Mouse (Mus musculus) hindbrain, embryonic 11.5 days (tissue): ENCODE data around the gene Ccl4. TPM values are rescaled to one million over a fixed set of nuclear protein-coding genes. Genes with fewer than 3 reads are reported as not detected.

Experiments
- ATAC-seq: fragments of 200-750 bp; cut with Nextera tagmentation; 2 replicates; pipeline ENCODE4 v1.8.0; 2017; ENCODE audit warnings: mild to moderate bottlenecking, moderate TSS enrichment, moderate library complexity; ENCODE audit not compliant: low FRiP score
- DNase-seq: peaks from one replicate; pipeline ENCODE4 v3.0.0-alpha.2; 2015; ENCODE audit warnings: low spot score
- H3K27ac ChIP-seq: fragments of 300-500 bp; sonication (generic); 2 replicates; pipeline ENCODE4 v1.5.1; 2014; ENCODE audit warnings: mild to moderate bottlenecking, low read depth, low read length
- H3K27me3 ChIP-seq: fragments of 300-500 bp; sonication (generic); 2 replicates; pipeline ENCODE4 v1.6.1; 2014; ENCODE audit warnings: mild to moderate bottlenecking, low read length, moderate library complexity, mixed read lengths; ENCODE audit not compliant: control insufficient read depth, insufficient read depth
- H3K36me3 ChIP-seq: fragments of 300-500 bp; sonication (generic); 2 replicates; pipeline ENCODE4 v1.6.1; 2014; ENCODE audit warnings: mild to moderate bottlenecking, low read length, moderate library complexity, mixed read lengths; ENCODE audit not compliant: control insufficient read depth, insufficient read depth
- H3K4me1 ChIP-seq: fragments of 300-500 bp; sonication (generic); replicated peaks from 2 replicates; pipeline ENCODE4 v1.6.1; 2014; ENCODE audit warnings: low read length, mixed read lengths; ENCODE audit not compliant: control insufficient read depth, insufficient read depth
- H3K4me2 ChIP-seq: fragments of 300-500 bp; sonication (generic); replicated peaks from 2 replicates; pipeline ENCODE4 v1.6.1; 2014; ENCODE audit warnings: mild to moderate bottlenecking, low read depth, low read length
- H3K4me3 ChIP-seq: fragments of 300-500 bp; sonication (generic); 2 replicates; pipeline ENCODE4 v1.5.1; 2014; ENCODE audit warnings: low read depth, low read length
- H3K9ac ChIP-seq: fragments of 300-500 bp; sonication (generic); 2 replicates; pipeline ENCODE4 v1.6.1; 2014; ENCODE audit warnings: low read depth, low read length
- H3K9me3 ChIP-seq: fragments of 300-500 bp; sonication (generic); 2 replicates; pipeline ENCODE4 v1.6.1; 2016; ENCODE audit warnings: low read length; ENCODE audit not compliant: control insufficient read depth
- WGBS: fragments of 180-500 bp; shearing (Covaris S2); extraction: QIAGEN DNeasy Blood & Tissue Kit; methylation state at CpG from one replicate; pipeline ENCODE4 v1.1.7; 2014; 5-methylcytosine and 5-hydroxymethylcytosine counted together
- polyA plus RNA-seq: library from polyadenylated mRNA; unstranded; fragments of >200 nt; fragmentation: Nextera tagmentation; extraction: Ambion mirVana; gene quantifications from 2 replicates; pipeline ENCODE4 v1.2.1, GENCODE M21; 2014

Gene Ccl4
- polyA plus RNA-seq, 1 experiment from 2014 or later: 0.28 TPM

- Histone ChIP-seq H3K9me3 (no peaks in the 10 kb centered on the region), H3K9ac (no peak within 1 kb of the TSS), H3K4me3 (no peak within 1 kb of the TSS), H3K27me3 (no peaks in the 10 kb centered on the region), H3K27ac (no peak within 1 kb of the TSS), H3K4me2 (no peak within 1 kb of the TSS), H3K4me1 (no peaks in the 10 kb centered on the region), H3K36me3 (no peaks in the 10 kb centered on the region)
- ATAC-seq (no peak), DNase-seq (no peak)
- whole genome bisulfite sequencing: 88% methylated on average over 8 of the region's 8 CpGs
These were observed 13.0 kb upstream of the Ccl4 start, which contains the start of gene Ccl3 for GRCm38 (mm10) chr11:83649305-83649841. Ccl3 (minus strand) TSS chr11:83649355.

- Histone ChIP-seq H3K36me3 (no peaks in the 10 kb centered on the region), H3K4me3 (no peak overlapping the region), H3K4me1 (no peaks in the 10 kb centered on the region), H3K9ac (no peak overlapping the region), H3K27me3 (no peaks in the 10 kb centered on the region), H3K27ac (no peak overlapping the region), H3K9me3 (no peaks in the 10 kb centered on the region), H3K4me2 (no peak overlapping the region)
- DNase-seq: no peak
- no peak for ATAC-seq
- 93% methylated on average over 8 of the region's 8 CpGs for WGBS
These were observed 7.8 kb upstream of the Ccl4 start for GRCm38 (mm10) chr11:83654606-83655005.

- no peak overlapping the region for H3K27ac ChIP-seq
- no peaks in the 10 kb centered on the region for H3K36me3 ChIP-seq
- no peak overlapping the region for H3K4me2 ChIP-seq
- no peak overlapping the region for H3K4me3 ChIP-seq
- H3K4me1 ChIP-seq: no peaks in the 10 kb centered on the region
- no peak overlapping the region for H3K9ac ChIP-seq
- no peaks in the 10 kb centered on the region for H3K9me3 ChIP-seq
- DNase-seq: no peak
- WGBS: 89% methylated on average over 3 of the region's 3 CpGs
- no peaks in the 10 kb centered on the region for H3K27me3 ChIP-seq
- ATAC-seq: no peak
These were observed 4.9 kb upstream of the Ccl4 start for GRCm38 (mm10) chr11:83657508-83657907.

- H3K9me3 ChIP-seq: no peaks in the 10 kb centered on the region
- H3K4me3 ChIP-seq: no peak overlapping the region
- no peak overlapping the region for H3K9ac ChIP-seq
- 81% methylated on average over 6 of the region's 6 CpGs for WGBS
- H3K4me1 ChIP-seq: no peaks in the 10 kb centered on the region
- no peak for ATAC-seq
- H3K27ac ChIP-seq: no peak overlapping the region
- DNase-seq: no peak
- H3K27me3 ChIP-seq: no peaks in the 10 kb centered on the region
- no peaks in the 10 kb centered on the region for H3K36me3 ChIP-seq
- H3K4me2 ChIP-seq: no peak overlapping the region
These were observed 3.6 kb upstream of the Ccl4 start for GRCm38 (mm10) chr11:83658797-83659196.

GRCm38 (mm10) chr11:83663532-83663931 is 1.1 kb downstream of the Ccl4 start:
- ATAC-seq (no peak), DNase-seq (no peak)

GRCm38 (mm10) chr11:83671743-83672142 is 9.4 kb downstream of the Ccl4 start:
- ATAC-seq (no peak), DNase-seq (no peak)
- H3K36me3 ChIP-seq: no peaks in the 10 kb centered on the region
- no peaks in the 10 kb centered on the region for H3K27me3 ChIP-seq
- no peak overlapping the region for H3K27ac ChIP-seq
- no peaks in the 10 kb centered on the region for H3K4me1 ChIP-seq
- H3K4me2 ChIP-seq: no peak overlapping the region
- H3K9me3 ChIP-seq: no peaks in the 10 kb centered on the region
- H3K4me3 ChIP-seq: no peak overlapping the region
- H3K9ac ChIP-seq: no peak overlapping the region

More at GRCm38 (mm10) chr11:83663532-83663931, 1.1 kb downstream of the Ccl4 start:
- Histone ChIP-seq H3K4me1 (no peaks in the 10 kb centered on the region), H3K27ac (no peak overlapping the region), H3K27me3 (no peaks in the 10 kb centered on the region), H3K4me3 (no peak overlapping the region), H3K9me3 (no peaks in the 10 kb centered on the region), H3K9ac (no peak overlapping the region), H3K4me2 (no peak overlapping the region), H3K36me3 (no peaks in the 10 kb centered on the region)
- WGBS: 88% methylated on average over 5 of the region's 5 CpGs

- Histone ChIP-seq H3K4me3 (no peak overlapping the region), H3K4me1 (no peaks in the 10 kb centered on the region), H3K9me3 (no peaks in the 10 kb centered on the region), H3K27ac (no peak overlapping the region), H3K9ac (no peak overlapping the region), H3K36me3 (no peaks in the 10 kb centered on the region), H3K27me3 (no peaks in the 10 kb centered on the region), H3K4me2 (no peak overlapping the region)
- WGBS: 79% methylated on average over 1 of the region's 1 CpGs
- ATAC-seq (no peak), DNase-seq (no peak)
These were observed 13.3 kb downstream of the Ccl4 start for GRCm38 (mm10) chr11:83675665-83676064.

- H3K27me3 ChIP-seq: no peaks in the 10 kb centered on the region
- H3K4me1 ChIP-seq: no peaks in the 10 kb centered on the region
- H3K9me3 ChIP-seq: no peaks in the 10 kb centered on the region
- H3K36me3 ChIP-seq: no peaks in the 10 kb centered on the region
- H3K4me3 ChIP-seq: no peak overlapping the region
- no peak for DNase-seq
- H3K27ac ChIP-seq: no peak overlapping the region
- no peak overlapping the region for H3K4me2 ChIP-seq
- H3K9ac ChIP-seq: no peak overlapping the region
- ATAC-seq: no peak
- 91% methylated on average over 1 of the region's 1 CpGs for WGBS
These were observed 27.5 kb downstream of the Ccl4 start for GRCm38 (mm10) chr11:83689918-83690317.

- WGBS: 64% methylated on average over 1 of the region's 1 CpGs
- DNase-seq (no peak), ATAC-seq (no peak)
These were observed 29.6 kb downstream of the Ccl4 start for GRCm38 (mm10) chr11:83692008-83692407.

More at GRCm38 (mm10) chr11:83692008-83692407, 29.6 kb downstream of the Ccl4 start:
- no peak overlapping the region for H3K27ac ChIP-seq
- no peak overlapping the region for H3K4me3 ChIP-seq
- no peak overlapping the region for H3K9ac ChIP-seq
- no peaks in the 10 kb centered on the region for H3K36me3 ChIP-seq
- H3K9me3 ChIP-seq: no peaks in the 10 kb centered on the region
- H3K4me2 ChIP-seq: no peak overlapping the region
- H3K4me1 ChIP-seq: no peaks in the 10 kb centered on the region
- no peaks in the 10 kb centered on the region for H3K27me3 ChIP-seq
